Mouse (Mus musculus) intestine, embryonic 15.5 days (tissue): ENCODE measurements around the gene Tmprss11g. TPM values are rescaled to one million over a fixed set of nuclear protein-coding genes. Genes with fewer than 3 reads are reported as not detected.

ENCODE experiments used
- polyA plus RNA-seq: library from polyadenylated mRNA; unstranded; fragments of >200 nt; fragmentation: Nextera tagmentation; extraction: Ambion mirVana; gene quantifications from 2 replicates; pipeline ENCODE4 v1.2.1, GENCODE M21; 2015

The Tmprss11g gene
- polyA plus RNA-seq, 1 experiment from 2014 or later = not detected

Other genes starting within 250 kb of the Tmprss11g start
- gene Tmprss11c, start 229.3 kb downstream of the Tmprss11g start, polyA plus RNA-seq = not detected in 2 replicates
- gene Tmprss11d, start 145.2 kb downstream of the Tmprss11g start, polyA plus RNA-seq = not detected in 2 replicates
- 0.06 TPM in 1 of 2 replicates, not detected in the other for gene Tmprss11a, start 49.6 kb downstream of the Tmprss11g start, polyA plus RNA-seq
- gene Tmprss11f, start 113.8 kb upstream of the Tmprss11g start, polyA plus RNA-seq = 0.04 TPM in 1 of 2 replicates, not detected in the other
- not detected in 2 replicates for gene Tmprss11b, start 157.8 kb upstream of the Tmprss11g start, polyA plus RNA-seq
- not detected in 2 replicates for gene Tmprss11e, start 227.2 kb upstream of the Tmprss11g start, polyA plus RNA-seq